In genomic region chr15:88861772-88862622, GRCm38 (mm10) we compare ENCODE assay signal across 8 mouse cellular contexts. TPM values are rescaled to one million over a fixed set of nuclear protein-coding genes. Genes with fewer than 3 reads are reported as not detected.
A peak's percentile ranks its signal among the peaks of the same experiment; 100 is the strongest.
DNase-seq lines count a peak whose midpoint lies in the region; ATAC-seq lines count a peak whose summit lies in the region.

Pim3 (plus strand) TSS chr15:88862186.

- H3K9me3 ChIP-seq in intestine, embryonic 14.5 days (ENCODE audit: control insufficient read depth, low read length), result no peaks in the 10 kb centered on the region

- H3K9ac ChIP-seq in intestine, embryonic 14.5 days (ENCODE audit: low read length), result peak within 1 kb of the TSS; percentile 83

- H3K27me3 ChIP-seq in intestine, embryonic 14.5 days (replicated peaks; ENCODE audit: control insufficient read depth, insufficient read depth, low read length), result no peaks in the 10 kb centered on the region

- under 1% methylated on average over 105 of the region's 107 CpGs for WGBS in intestine, embryonic 14.5 days

- ATAC-seq in intestine, embryonic 14.5 days (replicated peaks; ENCODE audit: low FRiP score, low TSS enrichment, low read depth), result peak; percentile 88

- peak; percentile 99 for DNase-seq in adrenal gland, adult (ENCODE audit: inconsistent age in 2 of 2, low spot score in 1 of 2)
- DNase-seq in embryo, embryonic 10.5 days (ENCODE audit: low spot score), result peak; percentile 98
- DNase-seq in gastrocnemius, postnatal 25 days, result peak; percentile 97
- peak; percentile 98 for DNase-seq in intestine, embryonic 14.5 days (ENCODE audit: low spot score)
- DNase-seq in left cerebral cortex, postnatal 14 days (ENCODE audit: low spot score in 2 of 2), result peak; percentile 97 to 98
- peak; percentile 97 for DNase-seq in mesoderm, embryonic 11.5 days (ENCODE audit: low read depth, low spot score)
- DNase-seq in right cerebral cortex, postnatal 36 days (ENCODE audit: low spot score in 2 of 2), result peak; percentile 97
- DNase-seq in yolk sac, embryonic 10.5 days (ENCODE audit: low spot score), result peak; percentile 95

- H3K4me3 ChIP-seq in intestine, embryonic 14.5 days (ENCODE audit: low read depth, low read length), result peak within 1 kb of the TSS; percentile 82

- peak within 1 kb of the TSS; percentile 96 for H3K27ac ChIP-seq in intestine, embryonic 14.5 days (ENCODE audit: low read depth)

- H3K4me1 ChIP-seq in intestine, embryonic 14.5 days (replicated peaks; ENCODE audit: control insufficient read depth, insufficient read depth, low read length), result peaks cover 24% of the 10 kb centered on the region

- peaks cover 21% of the 10 kb centered on the region for H3K36me3 ChIP-seq in intestine, embryonic 14.5 days (ENCODE audit: control insufficient read depth, insufficient read depth, low read length)

- H3K4me2 ChIP-seq in intestine, embryonic 14.5 days (ENCODE audit: low read length), result peak within 1 kb of the TSS; percentile 85

- intact Hi-C loops in left cerebral cortex, postnatal 14 days (cut with DNase I), result loop anchor here (5.0 kb wide), 1 partner anchor 35 kb away; no protein-coding TSS in a partner anchor

RNA-seq across cellular contexts. Expression of gene Pim3, which starts in this region (rescaled TPM):
- 10 to 100 TPM; 20.6 to 22.2 TPM for total RNA-seq in gastrocnemius, postnatal 25 days (2021)
- 40.1 and 51.7 TPM in 2 replicates for polyA plus RNA-seq in intestine, embryonic 14.5 days (2014; fragmentation: Nextera tagmentation; extraction: Ambion mirVana)
- total RNA-seq in left cerebral cortex, postnatal 14 days (2021), result 10 to 100 TPM; 37.3 to 40.4 TPM

Comparison
In these comparisons a context has a peak if more than half of its experiments do, and no peak if none do; other contexts are left out.
1. Peak in every context shown above with its lines: DNase-seq, ATAC-seq, H3K4me3 ChIP-seq and H3K27ac ChIP-seq.